Mouse (Mus musculus) neural tube, embryonic 13.5 days (tissue): ENCODE data around the gene Pnma1. TPM values are rescaled to one million over a fixed set of nuclear protein-coding genes. Genes with fewer than 3 reads are reported as not detected.
"Not testable (repeated sequence)": the region's sequence is repeated elsewhere in the genome, so short reads cannot be mapped to it uniquely, and the experiment has no call there.

ENCODE experiments used
- ATAC-seq: fragments of 200-750 bp; cut with Nextera tagmentation; 2 replicates; pipeline ENCODE4 v1.8.0; 2017; ENCODE audit warnings: low read depth, mild to moderate bottlenecking, moderate TSS enrichment, moderate library complexity
- H3K27ac ChIP-seq: fragments of 300-500 bp; sonication (generic); replicated peaks from 2 replicates; pipeline ENCODE4 v1.5.1; 2015; ENCODE audit warnings: moderate library complexity, mild to moderate bottlenecking, inconsistent platforms
- H3K27me3 ChIP-seq: fragments of 300-500 bp; sonication (generic); 2 replicates; pipeline ENCODE4 v1.6.1; 2015; ENCODE audit warnings: mild to moderate bottlenecking, inconsistent platforms
- H3K36me3 ChIP-seq: fragments of 300-500 bp; sonication (generic); 2 replicates; pipeline ENCODE4 v1.6.1; 2015; ENCODE audit warnings: mild to moderate bottlenecking, inconsistent platforms
- H3K4me1 ChIP-seq: fragments of 300-500 bp; sonication (generic); replicated peaks from 2 replicates; pipeline ENCODE4 v1.6.1; 2015; ENCODE audit warnings: inconsistent platforms
- H3K4me2 ChIP-seq: fragments of 300-500 bp; sonication (generic); 2 replicates; pipeline ENCODE4 v1.6.1; 2015; ENCODE audit warnings: inconsistent platforms, mild to moderate bottlenecking, moderate library complexity
- H3K4me3 ChIP-seq: fragments of 300-500 bp; sonication (generic); 2 replicates; pipeline ENCODE4 v1.5.1; 2015; ENCODE audit warnings: mild to moderate bottlenecking, inconsistent platforms
- H3K9ac ChIP-seq: fragments of 300-500 bp; sonication (generic); 2 replicates; pipeline ENCODE4 v1.6.1; 2015; ENCODE audit warnings: moderate library complexity, mild to moderate bottlenecking, inconsistent platforms
- H3K9me3 ChIP-seq: fragments of 300-500 bp; sonication (generic); 2 replicates; pipeline ENCODE4 v1.6.1; 2016; ENCODE audit warnings: inconsistent platforms
- WGBS: fragments of 180-500 bp; shearing (Covaris S2); methylation state at CpG from one replicate; pipeline ENCODE4 v1.1.7; 2015; 5-methylcytosine and 5-hydroxymethylcytosine counted together
- polyA plus RNA-seq: library from polyadenylated mRNA; unstranded; fragments of >200 nt; fragmentation: Nextera tagmentation; extraction: Ambion mirVana; gene quantifications from 2 replicates; pipeline ENCODE4 v1.2.1, GENCODE M21; 2015

The Pnma1 gene
- polyA plus RNA-seq, 1 experiment from 2014 or later, result 3.1 TPM

DNA sequence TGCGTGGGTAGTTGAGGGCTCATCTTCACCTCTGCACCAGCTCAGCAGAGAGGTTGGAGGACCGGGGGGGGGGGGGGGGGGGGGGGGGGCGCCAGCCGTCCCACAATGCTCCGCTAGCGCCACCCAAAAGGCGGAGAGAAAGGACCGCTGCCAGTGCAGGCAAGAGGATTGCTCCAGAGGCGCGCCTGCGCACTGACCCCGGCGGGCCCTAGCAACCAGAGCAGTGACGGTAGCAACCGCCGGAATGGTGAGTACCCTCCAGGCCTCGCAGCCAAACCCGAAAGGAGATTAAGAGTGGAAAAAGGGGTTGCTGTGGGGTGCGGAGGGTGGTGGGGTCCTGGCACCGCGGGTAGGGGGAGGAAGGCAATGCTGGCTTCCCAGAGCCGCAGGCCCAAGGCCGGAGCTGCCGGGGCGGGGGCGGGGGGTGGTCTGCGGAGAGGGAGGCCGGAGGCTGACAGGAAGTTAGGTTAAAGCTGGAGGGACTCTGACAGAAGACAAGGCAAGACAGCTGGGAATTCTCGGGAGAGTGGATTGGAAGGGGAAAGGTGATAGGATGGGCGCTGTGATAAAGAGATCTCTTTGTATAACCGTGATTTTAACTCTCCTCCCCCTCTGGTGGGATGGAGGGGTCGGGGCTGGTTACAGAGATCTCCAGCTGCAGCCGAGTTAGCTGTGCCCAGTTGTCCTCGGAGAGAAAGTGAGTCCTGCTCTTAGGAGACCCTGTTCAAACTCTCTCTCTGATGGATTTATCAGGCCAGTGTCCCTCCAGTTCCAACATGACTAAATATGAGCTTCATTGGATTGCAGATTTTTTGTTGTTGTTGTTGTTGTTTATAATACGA lies 33.9 kb downstream of the Pnma1 start, which contains the start of gene Dnal1:
Dnal1 (plus strand) TSS at position 214 of the 842 bp plus-strand sequence.
- Histone ChIP-seq H3K9me3 (no peaks in the 10 kb centered on the region), H3K4me3 (peak within 1 kb of the TSS; percentile 84), H3K27me3 (no peaks in the 10 kb centered on the region), H3K36me3 (no peaks in the 10 kb centered on the region), H3K4me1 (peaks cover 12% of the 10 kb centered on the region), H3K9ac (peak within 1 kb of the TSS; percentile 85), H3K27ac (peak within 1 kb of the TSS; percentile 61), H3K4me2 (peak within 1 kb of the TSS; percentile 82)
- WGBS, result 3% methylated on average over 30 of the region's 35 CpGs
- peak; percentile 98 for ATAC-seq

DNA sequence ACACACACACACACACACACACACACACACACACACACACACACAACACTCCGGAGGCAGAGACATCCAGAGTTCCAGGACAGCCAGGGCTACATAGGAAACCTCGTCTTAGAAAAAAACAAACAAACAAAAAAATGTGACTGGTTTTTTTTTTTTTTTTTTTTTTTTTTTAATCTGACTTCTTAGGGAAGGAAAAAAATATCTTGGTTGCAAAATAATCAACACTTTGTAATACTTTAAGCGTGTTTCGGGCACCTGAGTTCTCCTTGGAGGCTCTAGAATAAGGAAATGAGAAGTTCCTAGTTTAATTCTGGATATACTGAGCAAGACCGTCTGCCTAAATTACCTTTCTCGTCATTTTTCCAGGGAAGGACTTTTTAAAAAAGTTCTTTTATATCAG lies 34.6 kb downstream of the Pnma1 start:
- Histone ChIP-seq H3K9ac (peak overlapping the region; percentile 85; the same call in 1 of the 2 replicates), H3K27me3 (no peaks in the 10 kb centered on the region), H3K4me1 (peaks cover 12% of the 10 kb centered on the region), H3K36me3 (no peaks in the 10 kb centered on the region), H3K4me2 (peak overlapping the region; percentile 82), H3K4me3 (peak overlapping the region; percentile 84), H3K9me3 (no peaks in the 10 kb centered on the region), H3K27ac (no peak overlapping the region)
- 57% methylated on average over 6 of the region's 6 CpGs for WGBS
- 0 out of 2 replicates have a peak, but pooled peaks have one; percentile 5 for ATAC-seq

DNA sequence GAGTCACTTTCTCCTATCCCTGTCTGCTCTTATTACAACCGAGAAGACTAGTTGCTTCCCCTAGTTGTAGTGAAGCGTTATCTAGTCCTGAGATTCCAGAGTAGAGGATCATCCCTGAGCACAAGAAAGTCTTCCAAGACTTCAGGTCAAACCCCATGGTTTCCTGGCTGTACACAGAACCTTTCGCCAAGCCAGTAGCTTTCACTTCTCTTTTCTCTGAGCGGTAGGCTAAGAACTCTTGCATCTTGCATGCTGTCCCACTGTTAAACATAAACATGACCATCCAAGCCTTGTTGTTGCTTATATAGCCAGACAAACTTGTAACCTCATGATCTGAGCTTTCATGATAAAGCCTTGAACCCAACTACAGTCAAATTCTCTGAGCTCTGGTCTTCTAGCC lies 37.5 kb downstream of the Pnma1 start:
- 94% methylated on average over 4 of the region's 4 CpGs for WGBS
- H3K9me3 ChIP-seq, result no peaks in the 10 kb centered on the region
- no peaks in the 10 kb centered on the region for H3K36me3 ChIP-seq
- H3K27ac ChIP-seq, result no peak overlapping the region
- H3K27me3 ChIP-seq, result no peaks in the 10 kb centered on the region
- no peak overlapping the region for H3K4me3 ChIP-seq
- no peak overlapping the region for H3K9ac ChIP-seq
- no peak overlapping the region for H3K4me2 ChIP-seq
- ATAC-seq, result no peak
- peaks cover 12% of the 10 kb centered on the region for H3K4me1 ChIP-seq

DNA sequence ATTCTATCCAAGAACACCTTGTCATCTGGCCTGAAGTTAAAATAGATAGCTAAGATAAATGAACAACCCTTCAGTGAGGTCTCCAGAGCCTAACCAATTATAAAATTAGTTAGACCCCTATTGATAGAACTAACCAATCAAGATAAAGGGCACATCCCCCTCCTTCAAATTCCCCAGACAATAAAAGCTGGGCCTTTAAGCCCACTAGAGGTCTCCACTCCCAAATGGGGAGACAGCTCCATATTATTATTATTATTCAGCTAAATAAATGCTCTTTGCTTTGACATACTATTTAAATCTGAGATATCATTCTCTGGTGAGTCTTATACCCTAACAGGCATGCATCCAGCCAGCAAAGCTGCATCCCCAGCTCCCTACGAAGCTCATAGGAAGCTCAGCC lies 38.4 kb downstream of the Pnma1 start:
- Histone ChIP-seq H3K27ac (no peak overlapping the region), H3K36me3 (no peaks in the 10 kb centered on the region), H3K4me2 (no peak overlapping the region), H3K4me1 (peaks cover 7% of the 10 kb centered on the region), H3K4me3 (no peak overlapping the region), H3K9ac (no peak overlapping the region), H3K27me3 (no peaks in the 10 kb centered on the region), H3K9me3 (no peaks in the 10 kb centered on the region)
- ATAC-seq, result no peak
- WGBS, result 59% methylated on average over 1 of the region's 1 CpGs

DNA sequence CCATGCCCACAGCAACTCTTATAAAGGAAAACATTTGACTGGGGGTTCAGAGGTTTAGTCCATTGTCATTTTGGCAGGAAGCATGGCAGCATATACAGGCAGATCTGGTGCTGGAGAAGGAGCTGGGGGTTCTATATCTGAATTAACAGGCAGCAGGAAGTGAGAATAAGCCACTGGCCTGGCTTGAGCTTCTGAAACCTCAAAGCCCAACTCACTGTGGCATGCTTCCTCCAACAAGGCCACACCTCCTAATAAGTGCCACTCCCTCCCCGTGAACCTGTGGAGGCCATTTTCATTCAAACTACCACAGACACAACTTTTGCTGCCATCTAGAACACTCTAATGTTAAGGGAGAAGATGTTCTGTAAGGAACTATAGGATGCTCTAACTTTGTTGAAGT lies 40.6 kb downstream of the Pnma1 start:
- Histone ChIP-seq H3K9ac (no peak overlapping the region), H3K36me3 (no peaks in the 10 kb centered on the region), H3K4me2 (no peak overlapping the region), H3K4me3 (no peak overlapping the region), H3K27ac (no peak overlapping the region), H3K27me3 (no peaks in the 10 kb centered on the region), H3K4me1 (no peaks in the 10 kb centered on the region), H3K9me3 (no peaks in the 10 kb centered on the region)
- WGBS, result 71% methylated on average over 1 of the region's 1 CpGs
- ATAC-seq, result no peak

DNA sequence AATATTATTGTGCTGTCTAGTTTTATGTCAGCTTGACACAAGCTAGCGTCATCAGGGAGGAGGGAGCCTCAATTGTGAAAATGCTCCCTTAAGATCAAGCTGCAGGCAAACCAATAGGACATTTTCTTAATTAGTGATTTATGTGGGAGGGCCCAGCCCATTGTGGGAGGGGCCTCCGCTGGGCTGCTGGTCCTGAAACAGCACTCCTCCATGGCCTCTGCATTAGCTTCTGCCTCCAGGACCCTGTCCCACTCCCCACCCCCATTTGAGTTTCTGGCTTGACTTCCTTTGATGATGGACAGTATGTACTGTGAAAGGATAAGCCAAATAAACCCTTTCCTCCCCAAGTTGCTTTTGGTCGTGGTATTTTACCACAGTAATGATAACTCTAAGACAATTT lies 41.3 kb downstream of the Pnma1 start:
- Histone ChIP-seq H3K4me1 (no peaks in the 10 kb centered on the region), H3K4me3 (no peak overlapping the region), H3K9me3 (no peaks in the 10 kb centered on the region), H3K36me3 (no peaks in the 10 kb centered on the region), H3K9ac (no peak overlapping the region), H3K4me2 (no peak overlapping the region), H3K27ac (no peak overlapping the region), H3K27me3 (no peaks in the 10 kb centered on the region)
- ATAC-seq, result no peak
- 68% methylated on average over 3 of the region's 3 CpGs for WGBS

DNA sequence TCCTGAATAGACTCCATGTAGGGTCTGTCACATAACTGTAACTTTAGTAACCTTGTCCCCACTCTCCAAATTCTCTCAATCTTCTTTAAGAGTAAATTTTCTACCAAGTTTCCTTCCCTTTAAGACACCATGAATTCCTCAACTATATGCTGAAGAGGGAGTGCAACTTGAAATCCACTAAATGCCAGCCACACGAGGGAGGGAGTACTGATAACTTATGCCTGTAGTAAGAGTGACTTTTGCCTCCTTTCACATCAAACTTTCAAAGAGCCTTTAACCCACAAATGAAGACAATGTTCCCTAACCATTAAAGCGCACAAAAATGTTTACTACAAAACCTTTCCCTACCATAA lies 46.8 kb downstream of the Pnma1 start:
- peak overlapping the region; percentile 78; the same call in 1 of the 2 replicates for H3K9ac ChIP-seq
- WGBS, result 64% methylated on average over 2 of the region's 2 CpGs
- H3K27me3 ChIP-seq, result no peaks in the 10 kb centered on the region
- peak overlapping the region; percentile 53 for H3K4me3 ChIP-seq
- H3K27ac ChIP-seq, result no peak overlapping the region
- 0 out of 2 replicates have a peak, but pooled peaks cover 4% of the 10 kb centered on the region for H3K4me1 ChIP-seq
- peak overlapping the region; percentile 73 for H3K4me2 ChIP-seq
- ATAC-seq, result peak; percentile 38; the same call in 1 of the 2 replicates
- H3K36me3 ChIP-seq, result no peaks in the 10 kb centered on the region
- no peaks in the 10 kb centered on the region for H3K9me3 ChIP-seq

DNA sequence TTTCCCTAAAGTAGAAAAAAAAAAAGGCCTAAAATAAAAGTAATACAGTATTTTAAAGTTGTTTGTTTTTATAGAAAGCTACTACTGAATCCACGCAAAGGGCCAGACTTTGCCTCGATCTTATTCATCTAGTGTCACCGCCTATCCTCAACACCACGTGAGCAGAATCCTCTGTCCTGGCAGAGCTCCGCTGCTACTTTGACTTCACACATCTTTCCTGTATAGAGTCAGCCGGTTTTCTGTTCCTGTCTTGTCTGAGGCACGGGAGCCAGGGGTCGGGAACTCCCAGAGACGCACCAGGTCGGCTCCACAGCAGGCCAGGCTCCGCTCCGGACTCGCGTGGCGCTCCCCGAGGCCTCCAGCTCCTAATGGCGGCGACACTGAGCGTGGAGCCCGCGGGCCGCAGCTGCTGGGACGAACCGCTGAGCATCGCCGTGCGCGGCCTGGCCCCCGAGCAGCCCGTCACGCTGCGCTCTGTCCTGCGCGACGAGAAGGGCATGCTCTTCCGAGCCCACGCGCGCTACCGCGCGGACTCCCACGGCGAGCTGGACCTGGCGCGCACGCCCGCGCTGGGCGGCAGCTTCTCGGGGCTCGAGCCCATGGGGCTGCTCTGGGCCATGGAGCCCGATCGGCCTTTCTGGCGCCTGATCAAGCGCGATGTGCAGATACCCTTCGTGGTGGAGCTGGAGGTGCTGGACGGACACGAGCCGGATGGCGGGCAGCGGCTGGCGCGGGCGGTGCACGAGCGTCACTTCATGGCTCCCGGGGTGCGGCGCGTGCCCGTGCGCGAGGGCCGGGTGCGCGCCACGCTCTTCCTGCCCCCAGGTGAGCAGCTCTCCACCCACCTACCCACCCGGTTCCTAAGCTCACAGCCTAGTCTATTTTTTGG lies 47.4 kb downstream of the Pnma1 start, which contains the start of gene Acot6:
Acot6 (plus strand) TSS at position 51 of the 889 bp plus-strand sequence.
- under 1% methylated on average over 69 of the region's 80 CpGs for whole genome bisulfite sequencing

DNA sequence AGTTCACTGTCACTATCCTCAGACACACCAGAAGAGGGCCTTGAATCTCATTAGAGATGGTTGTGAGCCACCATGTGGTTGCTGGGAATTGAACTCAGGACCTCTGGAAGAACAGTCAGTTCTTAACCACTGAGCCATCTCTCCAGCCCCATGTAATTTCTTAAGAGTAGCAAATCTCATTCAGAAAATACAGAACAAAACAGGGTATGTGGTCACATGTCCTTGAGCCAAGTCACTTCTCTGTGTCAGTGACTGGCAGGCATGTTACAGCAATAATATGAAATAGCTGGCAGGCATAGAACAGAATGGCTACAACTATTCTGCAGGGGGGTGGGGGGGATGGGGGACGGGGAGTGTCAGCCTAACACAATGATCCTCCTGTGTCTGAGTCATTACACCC lies 48.2 kb downstream of the Pnma1 start:
- Histone ChIP-seq H3K27me3 (no peaks in the 10 kb centered on the region), H3K4me1 (0 out of 2 replicates have a peak, but pooled peaks cover 4% of the 10 kb centered on the region), H3K36me3 (no peaks in the 10 kb centered on the region), H3K9me3 (no peaks in the 10 kb centered on the region), H3K4me3 (peak overlapping the region; percentile 53), H3K9ac (no peak overlapping the region), H3K4me2 (peak overlapping the region; percentile 73), H3K27ac (no peak overlapping the region)
- 39% methylated on average over 1 of the region's 1 CpGs for WGBS
- ATAC-seq, result no peak; the same call in 1 of the 2 replicates

More for the DNA sequence above, 47.4 kb downstream of the Pnma1 start, which contains the start of gene Acot6:
- H3K4me2 ChIP-seq, result peak within 1 kb of the TSS; percentile 73
- ATAC-seq, result peak; percentile 84
- peak within 1 kb of the TSS; percentile 53 for H3K4me3 ChIP-seq
- peak within 1 kb of the TSS; percentile 78 for H3K9ac ChIP-seq
- H3K27ac ChIP-seq, result peak within 1 kb of the TSS; percentile 56
- not testable (repeated sequence) for H3K9me3 ChIP-seq, H3K36me3 ChIP-seq, H3K4me1 ChIP-seq, H3K27me3 ChIP-seq

DNA sequence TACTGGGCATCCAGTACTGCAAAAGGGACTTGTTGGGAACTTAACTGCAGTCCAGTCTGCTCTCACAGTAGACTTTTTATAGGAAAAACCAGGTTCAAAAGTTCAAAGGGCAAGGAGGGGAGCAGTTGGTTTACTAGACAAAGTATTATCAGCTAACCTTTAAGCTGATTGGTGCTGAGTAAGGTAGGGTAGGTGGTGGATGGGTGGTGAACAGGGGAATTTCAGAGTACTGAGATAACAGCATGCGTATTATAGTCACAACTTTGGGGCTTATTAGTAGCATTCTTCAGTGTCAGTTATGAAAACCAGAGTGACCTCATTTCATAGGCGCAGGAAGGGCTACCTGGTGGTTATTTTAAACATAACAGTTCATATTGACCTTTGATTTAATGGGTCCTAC lies 48.7 kb downstream of the Pnma1 start:
- WGBS, result 100% methylated on average over 2 of the region's 2 CpGs
- no peaks in the 10 kb centered on the region for H3K27me3 ChIP-seq
- no peaks in the 10 kb centered on the region for H3K9me3 ChIP-seq
- 0 out of 2 replicates have a peak, but pooled peaks cover 4% of the 10 kb centered on the region for H3K4me1 ChIP-seq
- no peak overlapping the region for H3K9ac ChIP-seq
- H3K36me3 ChIP-seq, result no peaks in the 10 kb centered on the region
- no peak for ATAC-seq
- no peak overlapping the region for H3K4me2 ChIP-seq
- H3K4me3 ChIP-seq, result no peak overlapping the region
- H3K27ac ChIP-seq, result no peak overlapping the region
